Mouse (Mus musculus) hematopoietic stem cell, adult 5-6 weeks (primary cell): Measurements from ENCODE around the gene Pirb. TPM values are rescaled to one million over a fixed set of nuclear protein-coding genes. Genes with fewer than 3 reads are reported as not detected.
A peak's percentile ranks its signal among the peaks of the same experiment; 100 is the strongest.

ENCODE experiments used
- ATAC-seq, 2 experiments: fragments of 125-278 bp in 1 of 2; replicated peaks in 1 of 2; 2 replicates each; pipeline ENCODE4 v1.8.0; 2016 to 2017; ENCODE audit warnings: inconsistent platforms in 2 of 2, mild to moderate bottlenecking in 2 of 2, moderate number of reproducible peaks in 2 of 2, low read depth in 1 of 2, moderate TSS enrichment in 1 of 2; ENCODE audit not compliant: low FRiP score in 2 of 2, poor library complexity in 2 of 2, severe bottlenecking in 2 of 2, insufficient read depth in 1 of 2, low TSS enrichment in 1 of 2
- total RNA-seq: library from RNA; stranded (forward); fragments of 172-1452, 232-1000 nt; gene quantifications from 2 replicates; pipeline ENCODE4 v1.2.3, GENCODE M21; 2017

Gene Pirb
- total RNA-seq, 1 experiment from 2014 or later, result 5.6 TPM

- ATAC-seq, result peak; percentile 42 to 49; a peak in 3 of 4 replicates
Measured at GRCm38 (mm10) chr7:3694076-3694948, 25.9 kb downstream of the Pirb start.

- peak in 1 of 2 experiments; percentile 6; a peak in 1 of 4 replicates for ATAC-seq
Measured at GRCm38 (mm10) chr7:3693809-3694075, 26.4 kb downstream of the Pirb start.

- ATAC-seq, result peak; percentile 72 to 80
Measured at GRCm38 (mm10) chr7:3692987-3693808, 27.0 kb downstream of the Pirb start, which contains the start of gene Mboat7. Gene Mboat7, minus strand, starts transcription at chr7:3693523.

GRCm38 (mm10) chr7:3692382-3692986 is 27.7 kb downstream of the Pirb start, which contains the start of gene Tsen34:
Gene Tsen34, plus strand, starts transcription at chr7:3692863.
- ATAC-seq, result 0 out of 4 replicates have a peak, but pooled peaks of 1 of the 2 experiments have one; percentile 0

- no peak for ATAC-seq
Measured at GRCm38 (mm10) chr7:3691919-3692318, 28.3 kb downstream of the Pirb start.

- no peak for ATAC-seq
Measured at GRCm38 (mm10) chr7:3685400-3686187, 34.6 kb downstream of the Pirb start.

GRCm38 (mm10) chr7:3684698-3685097 is 35.5 kb downstream of the Pirb start:
- ATAC-seq, result no peak

- ATAC-seq, result no peak
Measured at GRCm38 (mm10) chr7:3683908-3684550, 36.2 kb downstream of the Pirb start.

- ATAC-seq, result no peak
Measured at GRCm38 (mm10) chr7:3677342-3677741, 42.8 kb downstream of the Pirb start, which contains the start of gene Tmc4. Gene Tmc4, minus strand, starts transcription at chr7:3677553.

GRCm38 (mm10) chr7:3676371-3676770 is 43.8 kb downstream of the Pirb start:
- ATAC-seq, result no peak

GRCm38 (mm10) chr7:3675228-3675548 is 45.0 kb downstream of the Pirb start:
- no peak for ATAC-seq

GRCm38 (mm10) chr7:3674507-3675227 is 45.5 kb downstream of the Pirb start:
- peak; percentile 96 for ATAC-seq

GRCm38 (mm10) chr7:3666921-3667391 is 53.2 kb downstream of the Pirb start:
- peak in 1 of 2 experiments; percentile 15; a peak in 1 of 4 replicates for ATAC-seq

- peak; percentile 98 for ATAC-seq
Measured at GRCm38 (mm10) chr7:3665215-3666114, 54.7 kb downstream of the Pirb start, which contains the start of gene Leng1. Gene Leng1, minus strand, starts transcription at chr7:3665840.
